Mouse (Mus musculus) megakaryocyte, embryonic 14.5 days (primary cell): Measurements from ENCODE around the gene Dagla. TPM values are rescaled to one million over a fixed set of nuclear protein-coding genes. Genes with fewer than 3 reads are reported as not detected.

Source experiments
- H3K27me3 ChIP-seq: replicated peaks from 2 replicates; pipeline ENCODE3; 2012; ENCODE audit warnings: inconsistent platforms
- H3K36me3 ChIP-seq: replicated peaks from 2 replicates; pipeline ENCODE3; 2012; ENCODE audit warnings: low read length, inconsistent platforms, mixed read lengths
- H3K4me1 ChIP-seq: 2 replicates; pipeline ENCODE4 v1.6.1; 2012; ENCODE audit warnings: inconsistent platforms
- H3K4me3 ChIP-seq: replicated peaks from 2 replicates; pipeline ENCODE3; 2012; ENCODE audit warnings: moderate library complexity, mild to moderate bottlenecking, inconsistent platforms
- H3K9me3 ChIP-seq: 2 replicates; pipeline ENCODE4 v1.6.1; 2012; ENCODE audit warnings: inconsistent platforms
- FLI1 ChIP-seq: IDR thresholded peaks from 2 replicates; pipeline ENCODE4 v1.6.1; 2012; ENCODE audit warnings: low read length, inconsistent platforms, mixed read lengths
- GATA1 ChIP-seq: IDR thresholded peaks from 3 replicates; pipeline ENCODE4 v1.6.1; 2012; ENCODE audit warnings: mixed read lengths, low read length, inconsistent platforms, borderline replicate concordance
- polyA plus RNA-seq: library from polyadenylated mRNA; stranded (reverse); fragments of >175 nt; gene quantifications from 2 replicates; pipeline ENCODE4 v1.2.3, GENCODE M21; 2012; ENCODE audit warnings: low replicate concordance; ENCODE audit not compliant: insufficient read depth

The Dagla gene
- polyA plus RNA-seq, 1 experiment: 1.1 TPM

- H3K27me3 ChIP-seq: peaks cover 89% of the 10 kb centered on the region
- TF ChIP-seq GATA1 (no peak), FLI1 (no peak)
- peaks cover 6% of the 10 kb centered on the region; the same call in 1 of the 2 replicates for H3K4me1 ChIP-seq
- H3K4me3 ChIP-seq: no peak overlapping the region
- H3K36me3 ChIP-seq: no peaks in the 10 kb centered on the region
- H3K9me3 ChIP-seq: no peaks in the 10 kb centered on the region
Observed at GRCm38 (mm10) chr19:10289609-10290150, 15.0 kb downstream of the Dagla start.

DNA sequence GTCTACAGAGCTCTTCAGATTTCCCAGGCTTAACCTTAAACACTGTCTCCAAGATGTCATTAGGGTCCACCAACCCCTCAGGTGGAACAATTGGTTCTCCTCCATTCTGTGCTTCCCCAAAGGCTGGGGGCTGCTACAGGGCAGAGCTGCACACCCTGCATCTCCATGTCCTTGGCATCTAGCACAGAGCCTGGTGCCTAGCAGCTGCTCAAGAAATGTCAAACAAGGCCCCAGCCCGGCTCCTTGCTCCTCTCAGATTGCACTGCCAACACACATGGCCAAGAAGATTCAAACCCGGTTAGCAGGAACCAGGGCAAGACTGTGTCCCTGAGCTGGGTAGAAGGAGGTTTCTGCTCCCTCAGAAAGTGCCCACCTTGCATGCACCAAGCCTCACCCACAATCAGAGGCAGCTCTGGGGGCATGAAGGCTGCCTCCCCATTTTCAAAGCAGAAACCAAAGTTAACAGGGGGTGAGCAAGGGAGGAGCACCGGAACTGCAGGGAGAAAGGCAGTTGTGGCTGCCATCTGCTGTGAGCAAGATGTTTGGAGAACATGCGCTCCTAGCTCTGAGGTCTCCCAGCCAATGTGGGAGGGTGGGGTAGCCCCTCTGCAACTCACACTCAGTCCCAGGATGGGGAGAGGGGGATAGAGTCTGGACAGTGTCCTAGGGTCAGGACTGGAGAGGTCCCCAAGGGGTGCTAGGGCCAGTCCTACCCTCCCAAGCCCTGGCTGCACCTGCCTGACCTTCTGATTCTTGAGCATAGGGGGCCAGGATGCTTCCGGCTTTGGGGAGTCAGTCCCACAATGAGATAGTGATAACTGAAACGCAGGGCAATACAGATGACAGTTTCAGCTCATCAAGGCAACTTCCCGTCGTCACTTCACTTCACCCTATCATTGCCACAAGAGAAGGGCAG, 16.3 kb downstream of the Dagla start:
- Histone ChIP-seq H3K9me3 (no peaks in the 10 kb centered on the region), H3K36me3 (no peaks in the 10 kb centered on the region), H3K4me1 (peaks cover 6% of the 10 kb centered on the region; the same call in 1 of the 2 replicates), H3K4me3 (no peak overlapping the region), H3K27me3 (peaks cover 89% of the 10 kb centered on the region)
- TF ChIP-seq FLI1 (no peak), GATA1 (no peak)

DNA sequence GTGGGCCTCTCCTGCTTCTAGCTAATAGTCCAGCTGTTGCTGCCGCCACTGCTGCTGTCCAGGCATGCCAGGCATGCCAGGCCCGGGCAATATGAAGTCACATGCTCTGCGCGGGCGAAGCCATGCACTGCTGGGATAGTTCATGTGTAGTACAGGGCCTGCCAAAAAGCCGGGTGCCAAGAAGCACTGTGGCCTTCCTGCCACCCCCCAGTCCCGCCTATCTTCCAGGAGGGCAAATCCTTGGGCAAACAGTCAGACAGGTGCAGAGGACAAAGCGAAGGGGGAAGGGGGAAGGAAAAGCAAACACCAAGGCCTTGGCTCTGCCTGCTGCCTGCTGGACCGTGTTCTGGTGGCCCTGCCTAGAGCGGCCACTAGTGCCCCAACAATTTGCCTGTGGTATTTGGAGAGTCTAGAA, 18.2 kb downstream of the Dagla start:
- Histone ChIP-seq H3K9me3 (no peaks in the 10 kb centered on the region), H3K4me3 (no peak overlapping the region), H3K27me3 (peaks cover 93% of the 10 kb centered on the region), H3K4me1 (peaks cover 6% of the 10 kb centered on the region; the same call in 1 of the 2 replicates), H3K36me3 (no peaks in the 10 kb centered on the region)
- TF ChIP-seq GATA1 (no peak), FLI1 (no peak)

DNA sequence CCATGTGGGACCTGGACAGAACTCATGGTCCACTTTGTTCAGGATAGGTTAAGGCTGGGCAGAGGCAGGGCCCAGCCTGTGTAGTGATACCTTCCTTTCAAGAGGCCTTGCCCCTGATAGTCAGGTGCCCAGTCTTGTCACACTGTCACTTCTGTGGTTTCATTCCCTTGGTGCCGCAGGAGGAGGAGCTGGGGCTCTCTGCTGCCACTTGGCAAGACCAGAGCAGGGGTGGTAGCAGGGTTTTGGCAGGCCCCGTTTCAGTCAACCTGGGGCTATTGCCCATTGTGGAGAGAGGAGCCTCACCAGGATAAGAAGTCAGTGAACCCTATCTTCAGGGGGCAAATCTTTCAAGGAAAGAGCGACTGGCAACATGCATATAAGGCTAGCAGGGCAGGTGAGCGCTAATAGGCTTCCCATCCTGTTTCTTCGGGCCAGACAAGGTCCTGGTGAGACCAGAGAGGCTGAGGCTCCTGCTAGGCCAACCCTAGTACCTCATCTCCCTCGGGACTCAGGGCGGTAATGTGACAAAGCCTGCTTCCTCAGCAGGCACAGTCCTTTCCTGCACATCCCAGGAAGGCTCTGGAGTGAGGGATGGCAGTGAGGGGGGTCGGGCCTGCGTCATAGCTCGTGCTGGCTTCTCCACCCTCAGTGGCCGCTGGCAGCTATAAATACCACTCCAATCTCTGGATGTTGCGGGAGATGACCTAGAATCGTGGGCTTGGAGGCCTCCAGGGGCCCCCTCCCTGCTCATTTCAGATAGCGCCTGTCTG, 23.7 kb downstream of the Dagla start:
- H3K36me3 ChIP-seq: no peaks in the 10 kb centered on the region
- peaks cover 44% of the 10 kb centered on the region for H3K4me1 ChIP-seq
- TF ChIP-seq GATA1: no peak
- TF ChIP-seq FLI1: no peak
- H3K4me3 ChIP-seq: no peak overlapping the region
- H3K9me3 ChIP-seq: no peaks in the 10 kb centered on the region
- peaks cover 85% of the 10 kb centered on the region for H3K27me3 ChIP-seq

GRCm38 (mm10) chr19:10279668-10280067, 25.0 kb downstream of the Dagla start:
- Histone ChIP-seq H3K4me1 (peaks cover 44% of the 10 kb centered on the region), H3K4me3 (peak overlapping the region; percentile 21), H3K27me3 (peaks cover 81% of the 10 kb centered on the region), H3K9me3 (no peaks in the 10 kb centered on the region), H3K36me3 (no peaks in the 10 kb centered on the region)
- TF ChIP-seq FLI1 (no peak), GATA1 (no peak)

DNA sequence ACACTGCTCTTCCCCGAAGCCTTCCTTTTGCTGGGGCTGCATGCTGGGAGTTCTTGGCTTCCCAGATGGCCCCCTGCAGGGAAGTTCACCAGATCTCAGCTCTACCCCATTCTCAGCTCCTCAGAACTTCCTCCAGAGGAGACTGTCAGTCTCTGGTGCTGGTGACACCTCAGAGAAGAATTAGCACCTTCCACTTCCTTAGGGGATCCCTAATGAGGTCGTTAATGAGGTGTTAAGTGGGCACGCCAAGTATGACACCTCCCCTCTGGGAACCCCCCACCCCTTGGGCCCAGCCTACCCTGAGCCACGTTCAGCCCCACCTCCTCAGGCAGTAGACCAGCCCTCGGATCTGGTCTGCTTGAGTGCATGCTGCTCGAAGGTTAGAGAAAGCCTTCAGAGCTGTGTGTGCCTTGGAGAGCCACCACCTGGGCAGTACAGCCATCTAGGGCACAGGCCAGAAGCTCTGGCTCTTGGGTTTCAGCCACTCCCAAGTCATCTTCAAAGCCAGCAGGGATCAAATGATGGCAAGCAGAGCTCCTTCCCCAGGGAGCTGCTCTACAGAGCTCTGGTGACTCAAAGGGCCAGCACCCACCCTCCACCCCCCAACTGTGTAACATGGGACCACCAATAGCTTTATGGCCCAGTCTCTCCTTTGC, 25.9 kb downstream of the Dagla start:
- no peak overlapping the region for H3K4me3 ChIP-seq
- peaks cover 44% of the 10 kb centered on the region for H3K4me1 ChIP-seq
- peaks cover 78% of the 10 kb centered on the region for H3K27me3 ChIP-seq
- H3K36me3 ChIP-seq: no peaks in the 10 kb centered on the region
- H3K9me3 ChIP-seq: no peaks in the 10 kb centered on the region
- TF ChIP-seq GATA1: no peak
- TF ChIP-seq FLI1: no peak

DNA sequence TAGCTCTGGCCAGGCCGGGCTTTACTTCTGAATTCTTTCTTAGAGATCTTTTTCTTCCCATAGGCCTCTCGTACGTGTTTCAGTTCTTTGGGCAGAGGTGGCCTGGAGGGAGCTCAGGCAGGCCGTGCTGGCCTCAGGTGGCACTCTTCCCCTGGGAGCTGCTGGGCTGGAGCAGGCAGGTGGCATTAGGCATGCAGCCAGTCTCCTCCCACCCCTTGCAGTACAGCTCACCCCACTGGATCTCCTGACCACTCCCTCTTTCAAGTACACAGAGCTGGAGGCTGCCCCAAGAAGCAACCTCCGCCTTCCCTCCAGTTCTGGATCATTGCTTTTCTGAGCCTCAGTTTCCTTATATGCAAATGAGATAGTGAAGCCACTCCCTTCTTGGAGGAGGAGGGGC, 26.9 kb downstream of the Dagla start:
- no peaks in the 10 kb centered on the region for H3K9me3 ChIP-seq
- H3K36me3 ChIP-seq: no peaks in the 10 kb centered on the region
- H3K27me3 ChIP-seq: peaks cover 78% of the 10 kb centered on the region
- TF ChIP-seq FLI1: no peak
- TF ChIP-seq GATA1: no peak
- H3K4me1 ChIP-seq: peaks cover 54% of the 10 kb centered on the region
- H3K4me3 ChIP-seq: peak overlapping the region; percentile 64

DNA sequence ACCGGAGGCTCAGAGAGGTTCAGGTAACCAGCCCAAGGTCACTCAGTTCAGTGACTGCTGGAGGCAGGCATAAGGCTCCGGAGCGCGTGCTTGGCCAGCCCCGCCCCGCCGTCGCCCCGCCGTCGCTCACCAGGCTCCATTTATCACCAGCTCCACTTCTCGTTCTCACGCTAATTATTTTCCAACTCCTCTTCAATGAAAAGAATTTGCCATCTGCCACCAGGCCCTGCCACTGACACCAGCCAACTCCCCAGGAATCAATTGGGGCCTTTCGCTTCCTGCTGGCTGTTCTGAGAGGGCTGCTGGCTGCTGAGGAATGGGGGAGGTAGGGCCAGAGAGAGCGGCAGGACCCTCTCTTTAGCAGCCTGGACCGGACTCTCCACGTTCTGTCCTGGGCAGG, 27.3 kb downstream of the Dagla start:
- Histone ChIP-seq H3K27me3 (peaks cover 78% of the 10 kb centered on the region), H3K9me3 (no peaks in the 10 kb centered on the region), H3K36me3 (no peaks in the 10 kb centered on the region), H3K4me3 (no peak overlapping the region), H3K4me1 (peaks cover 58% of the 10 kb centered on the region)
- TF ChIP-seq FLI1 (no peak), GATA1 (no peak)

- H3K4me3 ChIP-seq: no peak overlapping the region
- H3K4me1 ChIP-seq: peaks cover 58% of the 10 kb centered on the region
- no peaks in the 10 kb centered on the region for H3K9me3 ChIP-seq
- no peaks in the 10 kb centered on the region for H3K36me3 ChIP-seq
- no peak for TF ChIP-seq FLI1
- no peak for TF ChIP-seq GATA1
- H3K27me3 ChIP-seq: peaks cover 77% of the 10 kb centered on the region
Observed at GRCm38 (mm10) chr19:10276483-10277144, 28.1 kb downstream of the Dagla start.
